Mouse (Mus musculus) layer of hippocampus, adult 9-10 months (tissue): ENCODE data around the gene Serpina7.

Experiments
- DNase-seq: peaks from one replicate; pipeline ENCODE4 v3.0.0; 2022; ENCODE audit warnings: low spot score

Serpina7 gene

GRCm38 (mm10) chrX:139085077-139085476, at the start of gene Serpina7:
Gene Serpina7 (minus strand): TSS chrX:139085236.
- DNase-seq = no peak

- DNase-seq = no peak
These were observed 49.0 kb upstream of the Serpina7 start for GRCm38 (mm10) chrX:139134031-139134430.

GRCm38 (mm10) chrX:139097197-139097596, 12.2 kb upstream of the Serpina7 start:
- DNase-seq = no peak

- no peak for DNase-seq
These were observed 907 bp upstream of the Serpina7 start, which contains the start of gene 4930513O06Rik for GRCm38 (mm10) chrX:139085943-139086342. Gene 4930513O06Rik (plus strand): TSS chrX:139086243.

- no peak for DNase-seq
These were observed 6.5 kb downstream of the Serpina7 start for GRCm38 (mm10) chrX:139078493-139078892.

- DNase-seq = no peak
These were observed 21.0 kb downstream of the Serpina7 start for GRCm38 (mm10) chrX:139064078-139064477.

- no peak for DNase-seq
These were observed 31.9 kb downstream of the Serpina7 start for GRCm38 (mm10) chrX:139053149-139053548.

- no peak for DNase-seq
These were observed 33.1 kb downstream of the Serpina7 start for GRCm38 (mm10) chrX:139051976-139052375.

- no peak for DNase-seq
These were observed 43.9 kb downstream of the Serpina7 start for GRCm38 (mm10) chrX:139041148-139041547.

GRCm38 (mm10) chrX:139039314-139039713, 45.7 kb downstream of the Serpina7 start:
- no peak for DNase-seq

- DNase-seq = no peak
These were observed 47.4 kb downstream of the Serpina7 start for GRCm38 (mm10) chrX:139037666-139038065.
